Mouse (Mus musculus): ENCODE data around the gene Usp22.
A peak's percentile ranks its signal among the peaks of the same experiment; 100 is the strongest.

DNA sequence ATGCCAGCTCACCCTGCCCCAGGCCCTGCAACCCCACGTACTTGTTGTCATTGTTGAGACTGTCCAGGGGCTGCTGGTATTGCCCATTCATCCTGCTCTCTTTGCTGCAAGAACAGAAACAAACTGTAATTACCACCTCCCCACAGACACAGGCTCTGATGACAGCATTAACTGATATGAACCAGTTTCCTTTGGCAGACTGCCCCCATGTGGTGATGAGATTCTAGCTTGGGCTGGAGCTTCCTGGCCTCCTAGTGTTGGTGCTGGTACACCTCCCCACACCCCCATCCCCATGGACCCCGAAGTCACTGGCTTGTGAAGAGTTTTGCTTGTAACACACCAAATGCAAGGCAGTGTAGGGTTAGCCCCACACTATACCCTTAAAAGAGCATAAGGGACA is 19.1 kb downstream of the Usp22 start:
- peak; percentile 40 for TF ChIP-seq CTCF (conservative IDR thresholded peaks at IDR 0.05; ENCODE audit: insufficient read depth, insufficient read length, low read depth, low read length)
- TF ChIP-seq POLR2A (IDR thresholded peaks at IDR 0.05; ENCODE audit: low read depth, low read length) = no peak
